Mouse (Mus musculus) thymus, adult 2 months (tissue): Measurements from ENCODE around the gene Chid1. TPM values are rescaled to one million over a fixed set of nuclear protein-coding genes. Genes with fewer than 3 reads are reported as not detected.
A peak's percentile ranks its signal among the peaks of the same experiment; 100 is the strongest.

Experiments used
- DNase-seq: peaks from one replicate; pipeline ENCODE4 v3.0.0; 2021
- H3K27ac ChIP-seq: fragments of 200-500 bp; 2 replicates; pipeline ENCODE4 v1.5.1; 2012; ENCODE audit warnings: low read length, control low read depth; ENCODE audit not compliant: control insufficient read depth, insufficient read depth
- H3K27me3 ChIP-seq: fragments of 200-500 bp; 2 replicates; pipeline ENCODE4 v1.6.1; 2012; ENCODE audit warnings: mild to moderate bottlenecking, low read length, moderate library complexity, mixed read lengths; ENCODE audit not compliant: control insufficient read depth, insufficient read depth
- H3K36me3 ChIP-seq: fragments of 200-500 bp; 2 replicates; pipeline ENCODE4 v1.6.1; 2012; ENCODE audit warnings: mild to moderate bottlenecking, low read length, moderate library complexity; ENCODE audit not compliant: control insufficient read depth, insufficient read depth
- H3K4me1 ChIP-seq: fragments of 200-500 bp; replicated peaks from 2 replicates; pipeline ENCODE4 v1.6.1; 2012; ENCODE audit warnings: low read length; ENCODE audit not compliant: control insufficient read depth, insufficient read depth
- H3K4me3 ChIP-seq: fragments of 200-500 bp; 2 replicates; pipeline ENCODE4 v1.5.1; 2012; ENCODE audit warnings: mild to moderate bottlenecking, low read length, control low read depth, moderate library complexity; ENCODE audit not compliant: control insufficient read depth, insufficient read depth
- CTCF ChIP-seq: fragments of 200-500 bp; IDR thresholded peaks from 2 replicates; pipeline ENCODE4 v1.5.1; 2012; ENCODE audit warnings: mild to moderate bottlenecking, control low read depth, low read length, moderate library complexity, borderline replicate concordance; ENCODE audit not compliant: control insufficient read depth, poor library complexity, insufficient read depth; ENCODE audit errors: extremely low read depth
- POLR2A ChIP-seq: fragments of 200-500 bp; IDR thresholded peaks from 2 replicates; pipeline ENCODE4 v1.6.1; 2012; ENCODE audit warnings: mild to moderate bottlenecking, low read length, control low read depth, moderate library complexity; ENCODE audit not compliant: control insufficient read depth, poor library complexity, insufficient read depth; ENCODE audit errors: extremely low read depth
- WGBS: fragments of 180-500 bp; shearing (Covaris S2); methylation state at CpG from one replicate; pipeline ENCODE4 v1.1.7; 2018; 5-methylcytosine and 5-hydroxymethylcytosine counted together
- polyA plus RNA-seq: library from polyadenylated mRNA; depleted of rRNA; stranded (reverse); fragments of >200 nt; gene quantifications from 2 replicates; pipeline ENCODE4 v1.2.3, GENCODE M21; 2012

Chid1 gene
- polyA plus RNA-seq, 1 experiment, result 36.8 TPM

GRCm38 (mm10) chr7:141535570-141535969 lies 4.1 kb downstream of the Chid1 start:
- DNase-seq, result no peak
- no peaks in the 10 kb centered on the region for H3K36me3 ChIP-seq
- no peak for TF ChIP-seq CTCF
- no peak for TF ChIP-seq POLR2A
- 88% methylated on average over 1 of the region's 1 CpGs for WGBS
- no peak overlapping the region for H3K27ac ChIP-seq
- H3K4me1 ChIP-seq, result peaks cover 18% of the 10 kb centered on the region
- H3K27me3 ChIP-seq, result no peaks in the 10 kb centered on the region
- H3K4me3 ChIP-seq, result no peak overlapping the region

- no peak overlapping the region for H3K4me3 ChIP-seq
- H3K27ac ChIP-seq, result no peak overlapping the region
- 99% methylated on average over 4 of the region's 4 CpGs for WGBS
- no peaks in the 10 kb centered on the region; the same call in 1 of the 2 replicates for H3K36me3 ChIP-seq
- no peak for DNase-seq
- H3K4me1 ChIP-seq, result no peaks in the 10 kb centered on the region; the same call in 1 of the 2 replicates
- TF ChIP-seq POLR2A (no peak), CTCF (no peak)
- no peaks in the 10 kb centered on the region for H3K27me3 ChIP-seq
Observed at GRCm38 (mm10) chr7:141525580-141525925, 14.1 kb downstream of the Chid1 start.

- Histone ChIP-seq H3K36me3 (no peaks in the 10 kb centered on the region; the same call in 1 of the 2 replicates), H3K4me1 (no peaks in the 10 kb centered on the region; the same call in 1 of the 2 replicates), H3K4me3 (no peak overlapping the region), H3K27me3 (no peaks in the 10 kb centered on the region), H3K27ac (no peak overlapping the region)
- WGBS, result 65% methylated on average over 6 of the region's 6 CpGs
- no peak for TF ChIP-seq POLR2A
- TF ChIP-seq CTCF, result no peak
- peak; percentile 66 for DNase-seq
Observed at GRCm38 (mm10) chr7:141524760-141525579, 14.7 kb downstream of the Chid1 start.

GRCm38 (mm10) chr7:141524271-141524670 lies 15.4 kb downstream of the Chid1 start:
- 97% methylated on average over 4 of the region's 4 CpGs for WGBS

GRCm38 (mm10) chr7:141523007-141523406 lies 16.6 kb downstream of the Chid1 start:
- no peak for DNase-seq
- Histone ChIP-seq H3K4me3 (no peak overlapping the region), H3K27ac (no peak overlapping the region), H3K36me3 (no peaks in the 10 kb centered on the region; the same call in 1 of the 2 replicates), H3K27me3 (no peaks in the 10 kb centered on the region), H3K4me1 (no peaks in the 10 kb centered on the region)
- 23% methylated on average over 4 of the region's 4 CpGs for WGBS
- TF ChIP-seq POLR2A (no peak), CTCF (no peak)

More at GRCm38 (mm10) chr7:141524271-141524670, 15.4 kb downstream of the Chid1 start:
- Histone ChIP-seq H3K36me3 (no peaks in the 10 kb centered on the region; the same call in 1 of the 2 replicates), H3K4me1 (no peaks in the 10 kb centered on the region), H3K27ac (no peak overlapping the region), H3K4me3 (no peak overlapping the region), H3K27me3 (no peaks in the 10 kb centered on the region)
- TF ChIP-seq POLR2A (no peak), CTCF (no peak)
- DNase-seq, result no peak

- Histone ChIP-seq H3K36me3 (no peaks in the 10 kb centered on the region), H3K4me1 (no peaks in the 10 kb centered on the region), H3K4me3 (no peak overlapping the region), H3K27ac (no peak overlapping the region), H3K27me3 (no peaks in the 10 kb centered on the region)
- DNase-seq, result no peak
- WGBS, result 91% methylated on average over 1 of the region's 1 CpGs
- TF ChIP-seq POLR2A (no peak), CTCF (no peak)
Observed at GRCm38 (mm10) chr7:141519795-141520194, 19.9 kb downstream of the Chid1 start.
